Mouse (Mus musculus) activated CD4-positive, CD25-positive, alpha-beta regulatory T cell, adult 4 months (primary cell): ENCODE measurements around the gene Lenep. TPM values are rescaled to one million over a fixed set of nuclear protein-coding genes. Genes with fewer than 3 reads are reported as not detected.

ENCODE experiments used
- ATAC-seq: one replicate; pipeline ENCODE4 v1.8.0; 2017
- polyA plus RNA-seq, 2 experiments: library from polyadenylated mRNA; unstranded; fragments of 100-300 nt; shearing (Covaris generic); gene quantifications; one replicate each; pipeline ENCODE4 v1.2.1; 2017

Lenep gene
- polyA plus RNA-seq, 2 experiments from 2014 or later: 2.4 TPM; not detected in 1

DNA sequence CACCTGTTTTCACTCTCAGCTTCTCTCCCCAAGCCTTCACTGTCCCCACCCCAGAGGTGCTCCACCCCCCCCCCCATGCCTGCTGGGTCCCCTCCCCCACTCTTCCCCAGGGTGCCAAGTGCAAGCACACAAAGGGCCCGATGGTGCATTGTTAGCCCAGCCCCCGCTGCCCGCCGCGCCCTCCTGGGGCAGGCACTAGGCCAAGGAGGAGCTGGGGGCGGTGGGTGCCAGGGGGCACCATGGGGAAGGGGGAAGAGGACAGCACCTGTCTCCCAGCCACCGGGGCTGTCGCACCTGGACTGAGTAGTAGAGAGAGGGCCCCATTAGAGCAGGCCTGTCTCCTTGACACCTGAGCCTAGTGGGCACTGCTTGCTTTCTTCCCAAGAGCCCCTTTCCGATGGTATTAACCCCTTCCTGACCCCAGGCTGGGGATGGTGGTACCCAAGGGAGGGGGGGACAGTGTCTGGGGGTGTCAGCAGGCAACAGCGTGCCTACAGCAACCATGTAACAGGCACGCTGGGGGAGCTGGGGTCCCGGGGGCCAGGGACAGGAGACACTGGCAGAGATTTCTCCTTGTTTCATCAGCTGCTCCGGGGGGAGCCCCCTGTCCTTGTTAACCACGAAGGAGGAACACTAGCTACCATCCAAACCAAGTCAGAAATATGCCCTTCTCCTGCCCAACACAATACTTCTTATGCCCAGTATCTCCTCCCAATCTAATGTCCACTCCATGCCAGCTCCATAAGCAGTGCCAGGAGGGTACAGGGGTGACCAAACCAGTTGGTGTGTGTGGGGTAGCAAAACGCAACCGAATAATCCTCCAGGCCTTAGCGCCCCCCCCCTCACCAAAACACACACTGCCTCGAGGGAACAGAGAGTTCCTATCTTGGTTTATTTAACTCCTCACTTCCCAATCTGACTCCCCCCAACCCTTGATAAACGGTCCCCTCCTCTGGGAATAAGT, 11.6 kb downstream of the Lenep start:
- ATAC-seq: no peak

DNA sequence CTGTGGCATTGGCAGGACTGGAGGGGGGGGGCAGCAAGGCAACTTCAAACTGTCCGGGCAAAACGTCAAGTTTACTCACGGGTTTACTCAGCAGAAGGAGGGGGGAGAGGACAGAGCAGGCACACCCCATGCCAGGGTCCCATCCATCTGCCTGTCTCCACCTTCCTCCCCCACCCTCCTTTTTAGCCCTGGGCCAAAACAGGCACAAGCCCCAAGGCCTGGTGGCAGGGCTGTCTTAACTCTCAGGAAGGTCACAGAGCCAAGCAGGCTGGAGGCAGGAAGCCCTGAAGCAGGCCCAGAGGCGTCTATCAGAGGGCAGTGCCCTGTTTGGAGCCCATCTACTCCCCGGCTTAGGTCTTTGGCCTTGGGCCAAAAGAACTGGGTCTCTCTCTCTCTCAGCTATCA, 12.5 kb downstream of the Lenep start:
- no peak for ATAC-seq

DNA sequence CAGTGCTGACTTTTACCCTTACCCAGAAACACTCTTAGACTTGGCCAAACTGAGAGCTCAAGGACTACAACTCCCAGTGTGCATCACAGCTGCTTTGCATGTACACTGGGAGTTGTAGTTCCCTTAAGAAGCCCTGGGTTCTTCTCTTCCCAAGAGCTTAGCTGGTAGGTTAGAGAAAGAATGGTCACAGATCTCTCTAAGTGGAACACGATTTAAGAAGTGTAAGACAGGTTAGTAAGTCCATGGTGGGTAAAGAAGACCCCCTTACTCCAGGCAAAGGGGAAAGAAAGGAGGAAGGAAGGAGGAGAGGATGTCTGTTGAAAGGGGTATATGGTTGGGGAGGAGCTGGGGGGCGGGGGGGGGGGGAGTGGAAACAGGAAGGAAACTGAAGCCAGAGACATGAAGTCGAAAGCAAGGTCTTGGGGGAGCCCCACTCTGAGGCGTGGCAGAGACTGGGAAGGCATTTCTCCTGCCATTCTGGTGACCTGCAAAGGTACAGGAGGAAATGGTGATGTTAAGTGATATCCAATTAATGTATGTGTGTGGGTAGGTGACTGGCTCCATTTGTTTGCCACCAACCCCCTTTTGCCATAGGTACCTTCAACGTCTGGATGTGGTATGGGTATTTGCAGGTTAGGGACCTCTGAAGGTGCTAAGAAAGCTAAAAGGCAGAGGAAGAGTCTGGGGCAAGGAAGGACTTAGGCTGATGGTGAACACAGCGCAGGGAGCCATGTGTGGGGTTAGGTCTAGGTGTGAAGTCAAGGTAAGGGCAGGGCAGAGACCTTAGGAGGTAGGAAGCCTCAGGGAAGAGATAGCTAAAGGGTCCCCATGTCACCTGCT, 13.5 kb downstream of the Lenep start:
- ATAC-seq: peak; percentile 30

DNA sequence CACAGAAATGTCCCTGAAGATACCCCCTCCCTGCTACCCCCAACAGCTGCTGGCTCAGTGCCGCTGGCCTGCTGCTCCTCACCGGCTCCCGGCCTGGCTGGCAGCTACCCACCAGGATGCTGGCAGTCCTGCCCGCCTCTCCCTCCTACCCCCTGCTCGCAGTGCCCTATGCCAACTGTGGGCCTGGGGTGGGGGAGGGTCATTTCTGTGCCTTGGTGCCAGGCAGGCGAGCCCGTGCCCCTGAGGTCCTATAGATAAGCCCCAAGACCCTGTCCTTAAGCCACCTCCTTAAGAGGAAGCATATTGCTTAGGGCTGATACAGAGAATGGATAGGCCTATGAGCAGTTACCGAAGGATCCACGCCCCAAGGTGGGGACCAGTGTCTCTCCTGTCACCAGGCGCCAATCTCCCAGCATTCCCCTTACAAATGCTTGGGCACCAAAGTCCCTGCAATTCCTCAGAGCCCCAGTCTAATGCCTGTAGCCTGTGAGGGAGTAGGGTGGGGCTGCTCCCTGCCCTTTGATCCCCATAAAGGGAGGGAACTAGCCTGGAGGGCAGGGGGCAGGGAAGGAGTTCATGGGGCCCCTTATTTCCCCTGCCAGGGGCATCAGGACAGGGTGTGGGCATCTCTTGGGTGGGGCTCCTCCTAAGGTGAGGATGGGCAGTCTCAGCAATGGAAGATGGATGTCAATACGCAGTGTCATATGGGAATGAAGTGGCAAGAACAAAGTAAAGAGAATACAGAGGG, 14.3 kb downstream of the Lenep start:
- ATAC-seq: no peak

DNA sequence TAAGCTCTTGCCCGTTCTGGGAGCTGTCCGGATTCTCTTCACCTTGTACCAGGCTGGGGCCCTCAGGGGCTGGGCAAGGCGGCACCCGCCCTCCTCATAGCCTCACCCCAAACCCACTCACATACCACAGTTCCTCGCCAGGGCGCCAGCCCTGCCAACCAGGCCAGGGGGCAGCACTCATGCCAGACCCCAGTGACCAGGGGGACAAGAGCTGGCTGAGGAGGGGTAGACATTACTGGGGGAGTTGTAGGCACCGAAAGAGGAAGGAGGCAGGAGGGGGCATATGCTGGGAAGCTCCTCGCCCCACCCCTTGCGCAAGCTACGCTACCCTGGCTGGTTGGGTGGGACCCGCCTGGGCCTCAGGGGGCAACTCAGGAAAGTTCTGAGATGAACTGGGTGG, 15.0 kb downstream of the Lenep start:
- no peak for ATAC-seq

DNA sequence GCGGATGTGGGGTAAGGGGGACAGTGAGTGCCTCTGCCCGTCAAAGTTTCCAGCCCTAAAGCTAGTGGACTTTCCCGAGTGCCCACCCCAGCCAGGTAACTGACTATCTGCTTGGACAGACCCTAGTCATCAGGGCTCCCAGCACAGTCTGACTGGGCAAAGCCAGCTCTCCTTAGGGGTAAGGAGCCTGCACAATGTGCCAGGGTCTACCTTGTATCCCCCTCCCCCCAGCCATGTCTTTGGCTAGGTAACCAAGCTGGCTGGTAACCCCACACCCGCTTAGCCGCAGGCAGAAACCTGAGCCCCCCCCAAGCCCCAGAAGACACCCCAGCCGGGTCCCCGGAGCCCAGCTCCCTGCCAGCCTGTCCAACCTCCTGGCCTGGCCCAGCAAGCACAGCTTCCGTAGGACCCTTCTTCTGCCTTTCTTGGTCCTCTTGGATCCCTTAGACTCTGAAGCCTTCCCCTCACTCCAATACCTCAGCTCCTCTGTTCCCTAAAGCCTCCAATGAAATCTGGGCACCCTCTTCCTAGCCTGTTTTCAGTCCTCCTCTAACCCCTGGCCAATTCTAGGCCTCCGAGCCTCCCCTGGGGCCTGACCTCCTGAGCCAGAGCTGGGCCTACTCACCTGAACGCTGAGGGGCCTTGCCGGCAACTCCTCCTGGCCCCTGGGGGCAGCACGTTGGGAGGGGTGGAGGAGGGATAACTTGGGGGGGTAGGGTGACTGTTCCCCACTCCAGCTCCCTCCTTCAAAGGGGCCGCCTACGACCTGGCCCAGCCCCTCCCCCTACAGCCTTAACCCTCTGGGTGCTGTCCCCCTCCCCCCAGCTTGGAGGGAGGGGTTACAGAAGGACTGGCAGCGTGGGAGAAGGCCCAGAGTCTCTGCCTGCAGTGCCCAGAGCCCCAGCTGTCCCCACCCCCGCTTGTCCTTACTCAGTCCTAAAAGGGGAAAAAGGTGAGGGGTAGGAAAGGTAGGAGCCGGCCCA, 15.9 kb downstream of the Lenep start:
- no peak for ATAC-seq

DNA sequence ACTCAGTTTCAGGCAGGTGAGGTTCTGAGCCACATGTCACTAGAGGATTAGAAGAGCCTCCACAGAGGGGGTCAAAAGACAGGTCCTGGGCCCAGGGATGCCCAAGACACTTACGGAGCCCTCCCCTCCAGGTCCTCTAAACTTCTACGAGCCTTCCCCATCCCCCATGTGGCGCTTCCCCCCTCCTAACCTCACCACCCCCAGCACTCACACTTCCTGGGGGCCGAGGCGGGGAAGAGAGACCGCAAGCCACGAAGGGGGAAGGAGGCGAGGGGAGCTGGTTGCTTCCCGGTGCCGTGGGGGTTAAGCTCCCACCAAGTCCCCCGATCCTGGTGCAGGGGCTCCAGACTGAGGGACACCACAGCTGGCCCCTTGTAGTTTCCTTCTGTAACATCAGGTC, 17.1 kb downstream of the Lenep start:
- ATAC-seq: no peak

DNA sequence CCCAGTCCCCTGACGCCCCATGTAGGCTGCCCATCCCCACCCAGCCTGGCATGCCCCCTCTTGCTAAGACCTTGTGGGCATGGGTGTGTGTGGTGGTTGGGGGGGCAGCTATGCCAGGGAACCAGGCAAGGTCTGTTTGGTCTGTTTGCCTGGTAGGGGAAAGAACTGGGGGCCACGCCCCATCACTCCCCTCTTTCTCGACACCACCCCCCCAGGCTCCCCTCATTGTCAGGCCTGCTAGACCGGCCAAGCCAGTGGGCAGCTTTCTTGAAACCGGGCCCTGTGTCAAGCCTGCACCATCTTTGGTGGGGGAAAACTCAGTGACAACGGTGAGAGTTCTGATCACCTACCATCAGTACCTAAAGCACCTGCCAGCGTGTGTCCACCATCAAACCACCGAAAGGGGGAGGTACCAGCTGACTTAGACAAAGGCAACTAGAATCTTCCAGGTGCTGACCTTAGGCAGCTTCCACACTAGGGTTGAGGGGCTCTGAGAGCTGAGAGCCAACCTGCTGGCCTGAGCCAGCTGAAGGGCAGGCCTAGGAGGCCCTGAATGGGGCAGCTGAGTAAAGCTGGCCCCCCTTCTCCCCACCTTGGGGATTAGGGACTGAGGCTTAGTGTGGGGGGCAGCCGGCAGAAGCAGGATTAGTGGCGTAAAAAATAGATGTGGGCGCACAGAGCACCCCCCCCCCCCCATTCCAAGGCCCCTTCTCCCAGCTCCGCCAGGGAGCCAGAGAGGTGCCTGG, 18.1 kb downstream of the Lenep start:
- ATAC-seq: no peak

DNA sequence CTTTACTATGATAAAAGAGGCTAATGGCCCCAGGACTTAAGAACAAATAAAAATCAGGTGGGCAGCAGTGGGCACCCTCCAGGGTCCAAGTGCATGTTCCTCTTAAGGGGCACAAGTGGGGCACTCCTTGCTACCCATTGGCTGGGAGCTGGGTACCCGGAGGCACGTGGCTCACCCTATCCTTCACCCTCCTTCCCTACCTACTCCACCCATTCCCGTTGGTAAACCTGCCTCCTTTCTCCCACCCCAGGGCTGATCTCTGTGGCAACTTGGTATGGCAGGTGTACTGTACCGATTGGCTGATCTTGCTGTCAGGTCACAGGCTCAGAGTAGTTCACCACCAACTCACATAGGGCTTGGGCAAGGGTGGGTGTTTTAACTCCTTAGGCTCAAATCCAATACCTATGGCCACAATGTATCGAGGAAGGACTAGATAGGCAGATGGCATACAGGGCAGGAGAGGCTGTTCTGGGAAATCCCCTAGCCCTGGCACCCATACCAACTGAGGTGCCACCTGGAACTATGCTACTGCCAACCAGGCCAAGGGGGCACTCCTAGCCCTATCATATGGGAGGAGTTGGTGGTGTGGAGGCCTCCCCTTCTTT, 18.8 kb downstream of the Lenep start:
- no peak for ATAC-seq

DNA sequence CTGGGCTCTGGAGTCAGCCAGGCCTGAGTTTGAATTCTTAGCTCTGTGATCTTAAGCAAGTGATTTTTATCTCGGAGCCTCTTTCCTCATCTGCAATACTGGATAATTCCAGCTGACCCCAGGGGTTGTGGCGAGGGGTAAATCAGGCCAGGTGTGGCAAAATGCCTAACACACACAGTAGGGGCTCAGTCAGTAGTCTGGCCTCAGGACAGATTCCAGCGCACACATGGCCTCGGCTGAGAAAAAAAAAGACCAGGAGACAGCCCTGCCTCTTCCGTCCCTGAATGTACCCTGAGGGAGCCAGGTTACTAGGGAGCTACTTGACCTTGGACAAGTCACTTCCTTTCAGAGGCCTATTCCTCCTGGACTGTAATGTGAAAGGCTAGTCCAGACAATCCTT, 19.6 kb downstream of the Lenep start:
- ATAC-seq: no peak

DNA sequence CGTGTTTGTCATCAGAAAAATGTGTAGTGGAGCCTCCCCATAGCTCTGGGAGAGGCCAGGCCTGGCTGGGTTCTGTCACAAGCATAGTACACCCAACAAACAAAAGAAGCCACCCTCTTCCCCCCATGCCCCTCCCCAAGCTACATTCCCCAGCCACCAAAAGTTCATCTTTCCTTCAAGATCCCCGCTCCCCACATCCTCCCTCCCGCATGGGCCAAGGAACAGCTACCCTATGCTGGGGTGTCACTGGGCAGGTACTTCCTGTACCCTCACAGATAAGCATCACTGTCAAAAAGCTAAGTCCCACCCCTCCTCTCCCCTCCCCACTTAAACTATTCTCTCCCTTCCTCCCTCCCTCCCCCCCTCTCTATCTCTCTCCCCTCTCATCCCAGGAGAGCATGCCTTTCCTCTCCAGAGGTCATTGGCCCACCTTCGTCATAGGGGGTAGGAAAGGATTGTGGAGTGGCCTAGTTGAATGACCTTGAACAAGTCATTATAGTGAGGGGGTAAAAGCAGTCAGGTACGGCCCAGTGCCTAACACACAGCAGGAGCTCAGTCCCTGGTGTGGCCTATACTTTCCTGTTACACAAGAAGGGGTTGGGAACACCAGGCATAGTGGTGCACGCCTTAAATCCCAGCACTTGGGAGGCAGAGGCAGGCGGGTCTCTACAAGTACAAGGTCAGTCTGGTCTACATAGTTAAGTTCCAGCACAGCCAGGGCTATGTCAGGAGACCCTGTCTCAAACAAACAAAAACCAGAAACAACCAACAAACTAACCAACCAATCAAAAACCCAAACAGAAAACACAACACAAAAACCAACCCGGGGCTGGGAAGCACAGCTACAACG, 20.3 kb downstream of the Lenep start:
- peak; percentile 42 for ATAC-seq

DNA sequence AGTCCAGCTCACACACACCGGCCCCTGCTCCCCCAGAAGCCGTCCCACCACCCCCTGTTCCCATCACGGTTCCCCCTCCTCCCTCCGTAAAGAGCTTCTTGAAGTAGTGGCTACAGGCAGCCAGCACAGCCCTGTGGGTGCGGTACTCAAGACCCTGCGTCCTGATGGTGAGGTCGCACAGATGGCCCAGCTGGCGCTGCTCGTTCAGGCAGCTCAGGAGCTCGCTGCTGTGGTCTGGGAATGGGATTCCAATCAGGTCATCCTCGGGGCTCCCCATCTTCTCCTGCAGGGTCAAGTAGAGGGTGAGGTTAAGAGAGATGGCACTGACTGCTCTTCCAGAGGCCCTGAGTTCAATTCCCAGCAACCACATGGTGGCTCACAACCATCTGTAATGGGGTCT, 21.4 kb downstream of the Lenep start:
- no peak for ATAC-seq

DNA sequence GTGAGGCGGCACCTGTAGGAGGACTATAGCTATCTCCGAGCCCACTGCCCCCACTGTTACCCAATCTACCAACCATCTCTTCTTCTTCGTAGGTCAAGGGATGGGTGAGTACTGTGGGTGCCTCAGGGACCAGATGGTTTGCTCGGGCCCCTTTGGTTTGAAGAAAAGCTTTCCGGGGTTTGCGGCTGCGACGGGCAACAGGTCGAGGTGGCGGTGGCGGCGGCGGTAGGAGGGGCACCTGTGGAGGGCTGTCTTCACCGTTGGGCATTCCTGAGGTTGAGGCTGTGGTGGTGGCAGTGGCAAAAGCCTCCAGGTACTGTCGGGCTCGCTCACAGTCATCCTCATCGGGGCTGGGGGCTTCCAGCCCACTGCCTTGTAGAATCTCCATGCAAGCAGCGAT, 21.9 kb downstream of the Lenep start:
- ATAC-seq: no peak

DNA sequence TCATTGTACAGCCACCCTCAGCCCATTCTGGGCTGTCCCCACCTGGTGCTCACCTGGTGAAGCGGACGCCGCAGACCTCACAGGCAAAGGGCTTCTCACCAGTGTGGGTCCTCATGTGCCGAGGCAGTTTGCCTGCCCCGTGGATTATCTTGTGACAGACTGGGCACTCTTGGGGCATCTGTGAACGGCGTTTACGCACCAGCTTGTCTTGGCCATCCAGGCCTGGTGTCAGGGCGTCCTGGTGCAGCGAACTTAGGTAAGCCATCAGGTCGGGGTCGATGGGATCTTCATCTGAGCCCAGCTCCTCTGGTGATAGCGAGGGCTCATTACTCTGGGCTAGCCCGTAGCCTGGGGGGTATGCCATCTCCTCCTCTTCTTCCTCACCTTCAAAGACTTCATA, 22.3 kb downstream of the Lenep start:
- no peak for ATAC-seq

DNA sequence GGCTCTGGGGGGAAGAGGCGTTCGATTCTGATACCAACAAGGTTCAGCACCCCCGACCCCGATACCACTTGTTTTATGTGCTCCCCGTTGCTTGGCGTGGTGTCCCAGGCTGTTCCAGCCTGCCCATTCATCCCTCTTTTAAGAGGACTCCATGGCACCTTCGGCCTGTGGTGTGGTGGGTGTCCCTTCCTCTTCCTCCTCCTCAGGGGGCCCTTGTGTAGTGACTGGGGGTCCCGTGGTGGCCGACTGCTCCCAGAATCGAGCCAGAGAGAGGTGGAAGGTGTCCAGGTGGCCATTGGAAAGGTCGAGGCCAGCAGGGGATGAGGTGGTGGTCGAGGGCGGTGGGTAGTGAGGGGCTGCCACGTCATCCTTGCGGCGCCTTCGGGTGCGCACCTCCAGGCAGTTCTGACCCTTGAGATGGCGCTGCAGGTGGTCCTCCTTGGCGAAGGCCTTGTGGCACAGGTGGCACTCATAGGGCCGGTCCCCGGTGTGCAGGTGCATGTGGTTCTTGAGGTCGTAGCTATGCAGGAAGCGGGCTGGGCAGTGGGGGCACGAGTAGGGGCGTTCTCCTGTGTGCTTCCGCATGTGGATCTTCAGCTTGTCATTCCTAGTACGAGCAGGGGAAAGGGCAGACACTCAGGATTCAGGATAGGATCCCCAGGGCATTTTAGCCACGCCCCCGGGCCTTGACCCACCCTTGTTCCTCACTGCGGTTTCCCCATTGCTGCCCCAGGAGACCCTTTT, 23.0 kb downstream of the Lenep start:
- ATAC-seq: no peak

DNA sequence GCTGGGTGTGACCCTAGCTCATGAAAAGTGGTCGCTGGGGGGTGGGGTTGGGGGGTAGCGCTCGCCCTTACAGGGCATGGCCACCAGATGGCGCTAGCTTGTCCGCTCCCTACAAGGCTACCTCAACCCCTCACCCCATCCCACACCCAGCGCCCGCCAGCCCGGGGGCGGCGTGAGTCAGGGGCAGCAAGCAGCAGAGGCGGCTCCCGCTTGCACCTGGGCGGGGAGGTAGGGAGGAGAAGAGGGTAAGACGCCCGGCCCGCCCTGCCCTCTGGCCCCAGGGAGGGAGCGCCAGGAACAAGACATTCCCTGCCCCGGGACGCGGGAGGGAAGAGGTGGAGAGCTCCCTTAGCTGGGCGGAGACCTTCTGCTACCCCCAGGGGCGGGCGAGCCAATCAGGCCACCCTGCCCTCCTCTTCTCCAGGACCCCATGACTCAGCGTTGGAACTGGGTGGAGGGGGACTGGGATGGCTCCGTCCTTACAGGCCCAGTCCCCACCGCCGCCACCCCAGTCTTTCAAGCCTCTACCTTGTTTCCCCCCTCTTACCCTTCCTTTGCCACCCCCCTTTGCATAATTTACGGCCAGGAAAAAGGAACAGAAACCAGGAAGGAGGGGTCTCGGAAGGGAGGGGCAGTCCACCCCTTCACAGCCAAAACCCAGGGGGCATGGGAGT, 24.1 kb downstream of the Lenep start:
- peak; percentile 36 for ATAC-seq

DNA sequence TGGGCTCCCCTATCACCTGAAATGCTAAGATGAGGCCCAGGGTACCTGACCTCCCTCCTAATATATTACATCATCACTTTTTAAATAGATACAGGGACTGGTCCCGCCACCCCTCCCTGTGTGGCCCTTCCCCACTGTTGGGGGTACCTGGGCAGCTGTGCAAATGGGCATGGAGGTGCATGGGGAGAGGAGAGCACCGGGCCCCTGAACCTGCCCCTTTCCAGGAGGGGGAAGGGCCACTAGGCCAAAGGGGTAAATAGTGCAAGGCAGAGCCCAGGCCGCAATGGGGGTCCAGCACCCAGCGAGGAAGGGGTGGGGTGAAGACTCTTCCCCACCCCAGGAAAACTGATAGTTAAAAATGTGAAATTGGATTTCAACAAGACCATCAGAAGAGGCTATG, 24.8 kb downstream of the Lenep start:
- no peak for ATAC-seq

DNA sequence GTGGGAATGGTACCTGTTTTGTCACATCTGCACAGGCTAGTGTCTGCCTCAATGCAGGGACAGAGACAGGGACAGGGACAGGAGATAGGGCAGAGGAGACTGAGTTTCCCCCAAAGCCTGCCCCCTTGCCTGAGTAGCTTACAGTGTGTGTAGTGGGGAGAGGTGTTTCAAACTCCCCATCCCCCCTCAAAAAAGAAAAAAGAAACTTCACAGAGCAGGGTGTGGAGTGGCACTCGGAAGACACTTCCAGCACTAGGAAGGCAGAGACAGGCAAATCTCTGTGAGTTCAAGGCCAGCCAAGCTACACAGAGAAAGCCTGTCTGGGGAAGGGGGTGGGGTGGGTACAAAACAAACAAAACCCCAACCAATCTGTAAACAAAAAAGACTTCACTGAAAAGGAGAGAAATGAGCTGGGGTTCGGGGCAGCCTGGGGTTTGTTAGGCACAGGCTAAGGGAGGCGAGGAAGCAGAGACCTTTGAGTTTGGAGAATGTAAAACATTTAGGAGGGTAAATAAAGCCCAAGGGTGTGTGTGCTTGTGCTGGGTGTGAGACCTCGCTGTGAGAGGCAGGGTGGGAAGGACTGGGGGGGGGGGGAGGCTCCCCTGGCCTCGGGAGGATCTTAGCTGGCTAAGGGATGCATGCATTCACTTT, 28.9 kb downstream of the Lenep start:
- no peak for ATAC-seq
